Comparison of ENCODE assay signal across 9 mouse cellular contexts in genomic region chr9:109097831-109098230, GRCm38 (mm10). TPM values are rescaled to one million over a fixed set of nuclear protein-coding genes. Genes with fewer than 3 reads are reported as not detected.
DNase-seq lines count a peak whose midpoint lies in the region; ATAC-seq lines count a peak whose summit lies in the region.
"Had no signal": no experiment of that assay in that cellular context is flagged by ENCODE, and none has a peak within 500 bp of the region (broad histone marks: within the 10 kb centered on the region; RNA-seq: fewer than 3 reads in every experiment).

No protein-coding gene starts in this region.

- no peak overlapping the region for H3K9ac ChIP-seq in limb, embryonic 15.5 days

- H3K4me1 ChIP-seq in heart, embryonic 10.5 days, result peaks cover 83% of the 10 kb centered on the region
- peaks cover 52% of the 10 kb centered on the region for H3K4me1 ChIP-seq in limb, embryonic 15.5 days

- 50% methylated on average over 5 of the region's 5 CpGs for WGBS in heart, embryonic 10.5 days
- WGBS in limb, embryonic 15.5 days, result 56% methylated on average over 5 of the region's 5 CpGs

- DNase-seq in cerebellum, adult 9-10 months, result no peak
- DNase-seq in cerebellum, postnatal 10 days, result peak; percentile 68 to 80
- DNase-seq in heart, embryonic 10.5 days (ENCODE audit: low spot score), result no peak
- DNase-seq in kidney, postnatal 10 days, result peak; percentile 58
- DNase-seq in right cerebral cortex, postnatal 36 days (ENCODE audit: low spot score in 2 of 2), result peak; percentile 54 to 63
- no peak for DNase-seq in gastrocnemius, postnatal 14 days

- H3K4me3 ChIP-seq in heart, embryonic 10.5 days, result peak overlapping the region; percentile 86
- H3K4me3 ChIP-seq in limb, embryonic 15.5 days, result peak overlapping the region; percentile 11; the same call in 1 of the 2 replicates
- H3K4me3 ChIP-seq: megakaryocyte, embryonic 14.5 days had no signal

- H3K9me3 ChIP-seq in heart, embryonic 10.5 days, result no peaks in the 10 kb centered on the region
- H3K9me3 ChIP-seq in limb, embryonic 15.5 days, result no peaks in the 10 kb centered on the region
- H3K9me3 ChIP-seq: megakaryocyte, embryonic 14.5 days had no signal

- peak; percentile 37; the same call in 1 of the 2 replicates for ATAC-seq in cerebellum, adult (ENCODE audit: insufficient number of reproducible peaks, low FRiP score, low TSS enrichment)
- peak; percentile 38; the same call in 1 of the 2 replicates for ATAC-seq in limb, embryonic 15.5 days (ENCODE audit: insufficient number of reproducible peaks, low FRiP score, low TSS enrichment, low read depth)

- peak overlapping the region; percentile 99 for H3K27ac ChIP-seq in heart, embryonic 10.5 days
- H3K27ac ChIP-seq in limb, embryonic 15.5 days, result peak overlapping the region; percentile 100

- H3K27me3 ChIP-seq in heart, embryonic 10.5 days (ENCODE audit: insufficient read depth, poor library complexity, severe bottlenecking), result no peaks in the 10 kb centered on the region
- H3K27me3 ChIP-seq in limb, embryonic 15.5 days, result no peaks in the 10 kb centered on the region

- peaks cover 32% of the 10 kb centered on the region for H3K36me3 ChIP-seq in heart, embryonic 10.5 days
- H3K36me3 ChIP-seq in limb, embryonic 15.5 days, result peaks cover 24% of the 10 kb centered on the region

- H3K4me2 ChIP-seq in limb, embryonic 15.5 days, result peak overlapping the region; percentile 81

- intact Hi-C loops in gastrocnemius, postnatal 14 days (cut with DNase I; ENCODE audit: low total_unique reads), result no loop called here

RNA-seq across cellular contexts. Expression of gene Plxnb1, which starts 2.6 kb away (rescaled TPM):
- polyA plus RNA-seq in heart, embryonic 10.5 days (2016; fragmentation: Nextera tagmentation; extraction: Ambion mirVana), result 11.5 and 14.2 TPM in 2 replicates
- 9.3 and 11.2 TPM in 2 replicates for polyA plus RNA-seq in limb, embryonic 15.5 days (2015; fragmentation: Nextera tagmentation; extraction: Ambion mirVana)
- total RNA-seq in gastrocnemius, postnatal 14 days (2021), result 1 to 10 TPM; 2.1 to 3.8 TPM

RNA-seq across cellular contexts. Expression of gene Tma7, which starts 15.4 kb away (rescaled TPM):
- polyA plus RNA-seq in heart, embryonic 10.5 days (2016; fragmentation: Nextera tagmentation; extraction: Ambion mirVana), result 734 and 774 TPM in 2 replicates
- 487 and 558 TPM in 2 replicates for polyA plus RNA-seq in limb, embryonic 15.5 days (2015; fragmentation: Nextera tagmentation; extraction: Ambion mirVana)
- 100 to 1,000 TPM; 184 to 190 TPM for total RNA-seq in gastrocnemius, postnatal 14 days (2021)

RNA-seq across cellular contexts. Expression of gene Ccdc51, which starts 15.5 kb away (rescaled TPM):
- polyA plus RNA-seq in heart, embryonic 10.5 days (2016; fragmentation: Nextera tagmentation; extraction: Ambion mirVana), result 19.1 and 19.7 TPM in 2 replicates
- 12.5 and 13.6 TPM in 2 replicates for polyA plus RNA-seq in limb, embryonic 15.5 days (2015; fragmentation: Nextera tagmentation; extraction: Ambion mirVana)
- 1 to 10 TPM; 7.3 to 7.8 TPM for total RNA-seq in gastrocnemius, postnatal 14 days (2021)

RNA-seq across cellular contexts. Expression of gene Atrip, which starts 23.9 kb away (rescaled TPM):
- polyA plus RNA-seq in heart, embryonic 10.5 days (2016; fragmentation: Nextera tagmentation; extraction: Ambion mirVana), result 20.6 and 26.8 TPM in 2 replicates
- polyA plus RNA-seq in limb, embryonic 15.5 days (2015; fragmentation: Nextera tagmentation; extraction: Ambion mirVana), result 25.4 and 27.4 TPM in 2 replicates
- 1 to 10 TPM; 7.4 to 7.5 TPM for total RNA-seq in gastrocnemius, postnatal 14 days (2021)

RNA-seq across cellular contexts. Expression of gene Trex1, which starts 38.3 kb away (rescaled TPM):
- 8.2 and 8.9 TPM in 2 replicates for polyA plus RNA-seq in heart, embryonic 10.5 days (2016; fragmentation: Nextera tagmentation; extraction: Ambion mirVana)
- polyA plus RNA-seq in limb, embryonic 15.5 days (2015; fragmentation: Nextera tagmentation; extraction: Ambion mirVana), result 16.0 and 17.2 TPM in 2 replicates
- total RNA-seq in gastrocnemius, postnatal 14 days (2021), result 10 to 100 TPM; 10.7 to 11.4 TPM

Comparison
In these comparisons a context has a peak if more than half of its experiments do, and no peak if none do; other contexts are left out.
1. DNase-seq: peak in cerebellum, postnatal 10 days (2 of 2), kidney, postnatal 10 days (single experiment) and right cerebral cortex, postnatal 36 days (2 of 2); none in cerebellum, adult 9-10 months (single experiment), heart, embryonic 10.5 days (single experiment) and gastrocnemius, postnatal 14 days (single experiment).